Mouse (Mus musculus) C3H10T1/2 (cell line): Measurements from ENCODE around the gene Slc16a11. TPM values are rescaled to one million over a fixed set of nuclear protein-coding genes. Genes with fewer than 3 reads are reported as not detected.

Source experiments
- polyA plus RNA-seq, 2 experiments: library from polyadenylated mRNA; unstranded; fragments of >200 nt; fragmentation: generic; extraction: Trizol; gene quantifications; one replicate each; pipeline ENCODE4 v1.2.1; 2012; ENCODE audit warnings: missing spikeins in 2 of 2

Gene Slc16a11
- polyA plus RNA-seq = under 1 TPM; 0.05 to 0.54 TPM

DNA sequence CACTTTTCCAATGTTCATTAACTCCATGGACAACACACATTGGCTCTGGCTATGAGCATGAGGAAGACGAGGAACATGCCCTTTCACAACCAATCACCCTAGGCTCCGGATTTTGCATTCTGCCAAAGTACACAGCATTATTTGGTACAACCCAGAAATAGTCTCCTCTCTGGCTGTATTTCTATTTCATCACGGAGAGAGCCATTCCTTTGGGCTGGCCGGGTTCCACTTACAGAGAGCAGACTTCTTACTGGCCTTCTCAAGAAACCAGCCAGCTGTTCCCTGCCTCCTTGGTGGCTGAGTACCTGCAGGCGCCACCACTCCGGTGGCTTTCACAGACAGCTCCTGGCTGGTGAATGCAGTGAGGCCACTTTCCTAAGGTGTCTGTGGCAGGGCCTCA, at the start of gene Slc16a11:
Gene Slc16a11, plus strand, starts transcription at position 330 of the 400 bp plus-strand sequence.

DNA sequence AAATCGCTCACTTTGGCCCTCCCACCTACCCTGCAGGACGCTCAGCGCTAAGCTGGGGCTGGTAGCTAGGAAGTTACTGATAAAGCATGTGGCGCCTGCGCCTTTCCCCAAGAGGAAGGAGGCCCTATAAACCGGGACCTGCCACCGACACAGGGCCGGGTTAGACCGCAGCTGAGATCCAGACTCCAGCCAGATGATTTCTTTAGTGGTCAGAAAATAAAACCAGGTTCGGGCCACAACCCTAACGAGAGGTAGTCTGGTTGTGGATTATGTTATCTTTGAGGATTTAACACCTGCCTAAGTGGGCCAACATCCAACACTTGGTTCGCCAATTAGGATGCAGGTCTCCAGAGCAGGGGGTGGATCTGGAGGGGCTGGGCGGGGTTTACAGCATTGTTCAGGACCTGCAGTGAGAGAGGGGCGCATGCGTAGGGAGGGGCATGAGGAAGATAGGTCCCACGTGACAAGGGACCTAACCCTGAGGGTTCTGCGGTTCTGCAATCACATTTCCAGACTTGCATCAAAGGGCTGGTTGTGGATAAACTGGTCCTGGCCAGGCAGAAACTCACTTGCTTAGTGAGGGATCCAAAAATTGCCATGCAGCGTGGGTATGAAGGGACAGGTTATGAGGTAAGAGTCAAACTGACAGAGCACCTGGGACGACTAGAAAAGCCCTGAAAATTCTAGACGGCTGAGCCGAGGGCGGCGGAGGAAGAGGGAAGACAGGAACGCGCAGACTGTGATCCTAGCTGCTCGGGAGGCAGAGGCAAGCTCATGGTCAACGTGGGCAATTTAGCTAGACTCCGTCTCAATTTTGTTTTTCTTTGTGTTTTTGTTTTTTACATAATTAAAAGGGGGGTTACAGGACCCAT, 8.4 kb downstream of the Slc16a11 start, which contains the start of gene Slc16a13:
Gene Slc16a13, minus strand, starts transcription at position 334 of the 872 bp plus-strand sequence.

DNA sequence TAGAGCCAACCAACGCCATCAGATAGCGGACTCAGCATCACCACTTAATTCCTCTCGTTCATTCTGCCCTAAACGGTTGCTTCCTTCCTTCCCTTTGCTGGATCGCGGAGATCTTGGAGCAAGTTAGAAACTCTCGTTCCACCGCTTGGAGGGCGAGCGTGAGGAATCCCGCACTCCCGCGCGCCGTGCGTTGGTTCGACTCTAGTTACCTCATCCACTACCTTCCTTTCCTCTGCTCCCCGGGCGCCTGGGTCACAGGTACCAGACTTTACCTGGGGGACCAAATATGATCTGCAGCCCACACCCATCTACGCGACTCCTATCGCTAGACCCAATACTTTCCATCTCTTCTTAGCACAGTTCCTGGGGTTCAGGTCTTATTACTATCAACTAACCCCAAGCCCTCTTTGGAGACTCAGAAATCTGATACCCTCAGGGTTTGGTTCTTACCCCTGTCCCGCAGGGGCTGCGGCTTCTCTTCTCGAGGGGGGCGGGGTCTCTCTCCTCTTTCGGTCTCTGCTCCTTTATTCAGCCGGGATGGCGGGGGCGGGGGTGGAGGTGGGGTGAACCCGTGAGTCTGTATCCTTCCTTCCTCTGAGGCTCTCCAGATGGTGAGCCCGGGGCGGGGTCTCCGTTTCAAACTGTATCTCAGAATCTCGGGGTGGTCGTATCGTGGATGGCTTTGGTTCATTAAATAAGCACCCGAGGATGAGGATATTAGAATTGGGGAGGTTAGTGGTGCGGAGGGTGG, 16.9 kb downstream of the Slc16a11 start, which contains the start of gene Bcl6b:
Gene Bcl6b, minus strand, starts transcription at position 539 of the 751 bp plus-strand sequence.

DNA sequence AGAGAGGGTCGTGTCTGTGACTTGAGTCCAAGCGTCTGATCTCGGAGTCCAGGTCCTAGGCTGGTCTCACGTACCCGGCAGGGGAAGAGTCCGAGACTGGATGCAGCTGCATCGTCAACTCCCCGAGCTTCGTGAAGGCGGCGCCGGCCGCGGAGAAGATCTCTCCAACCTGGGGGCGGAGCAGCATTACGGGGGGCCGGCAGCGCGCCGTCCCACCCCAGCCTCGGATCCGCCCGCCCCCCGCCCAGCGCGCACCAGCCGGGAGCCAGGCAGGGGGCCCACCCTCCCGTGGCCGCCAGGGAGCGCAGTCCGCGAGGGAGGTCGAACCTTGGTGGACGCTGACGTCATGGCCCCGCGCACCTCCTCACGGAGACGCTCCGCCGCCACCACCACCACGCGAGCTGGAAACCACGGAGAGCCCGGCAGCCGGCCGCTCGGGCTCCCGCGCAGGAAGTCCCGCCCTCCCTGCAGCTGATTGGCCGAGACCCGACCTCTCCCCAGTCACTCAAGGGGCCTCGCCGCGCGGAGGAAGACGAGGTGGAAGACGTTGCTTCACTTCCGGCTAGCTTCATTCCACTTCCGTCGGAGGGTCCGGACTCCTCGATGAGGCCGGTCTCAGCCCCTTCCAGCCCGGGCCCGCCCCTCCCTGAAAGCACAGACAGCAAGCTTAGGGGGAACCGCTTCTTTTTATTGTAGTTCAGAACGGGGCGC, 25.1 kb downstream of the Slc16a11 start, which contains the start of gene 0610010K14Rik:
Gene 0610010K14Rik, minus strand, starts transcription at position 458 of the 711 bp plus-strand sequence.

DNA sequence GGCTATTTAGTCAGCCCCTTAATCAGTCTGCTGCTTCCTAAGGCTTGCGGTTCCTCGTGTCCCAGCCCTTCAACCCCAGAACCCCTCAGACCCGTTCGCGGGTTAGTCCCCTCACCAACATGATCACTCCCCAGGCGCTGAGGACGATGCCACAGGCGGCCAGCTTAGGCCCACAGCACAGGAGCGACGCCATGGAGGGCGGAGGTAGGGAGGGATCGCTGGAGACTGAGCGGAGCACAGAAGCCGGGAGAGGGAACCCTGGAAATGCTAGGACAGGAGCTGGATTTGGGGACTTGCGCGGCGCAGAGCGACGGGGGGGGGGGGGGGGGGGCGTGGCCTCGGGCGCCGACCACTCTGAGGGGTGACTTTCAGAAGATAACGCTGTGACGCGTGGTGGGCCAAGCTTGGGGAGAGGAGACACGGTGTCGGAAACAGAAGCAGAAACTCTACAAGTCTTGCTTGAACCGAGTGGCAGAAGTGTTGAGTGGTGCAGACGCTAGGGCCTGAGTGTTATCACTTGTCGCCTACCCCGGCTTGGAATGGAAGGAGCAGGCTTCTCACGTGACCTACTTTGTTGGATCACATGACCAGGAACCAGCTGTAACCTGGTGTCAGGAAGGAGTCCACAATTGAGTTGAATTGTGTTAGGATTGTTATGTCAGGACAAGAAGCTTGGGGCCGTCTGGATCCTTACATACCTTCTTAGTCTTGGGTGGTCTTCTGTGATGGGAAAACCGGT, 27.2 kb downstream of the Slc16a11 start, which contains the start of the genes Gm21988 and Rnasek:
Gene Gm21988, minus strand, starts transcription at position 290 of the 739 bp plus-strand sequence.
Gene Rnasek, minus strand, starts transcription at position 302 of the 739 bp plus-strand sequence.

DNA sequence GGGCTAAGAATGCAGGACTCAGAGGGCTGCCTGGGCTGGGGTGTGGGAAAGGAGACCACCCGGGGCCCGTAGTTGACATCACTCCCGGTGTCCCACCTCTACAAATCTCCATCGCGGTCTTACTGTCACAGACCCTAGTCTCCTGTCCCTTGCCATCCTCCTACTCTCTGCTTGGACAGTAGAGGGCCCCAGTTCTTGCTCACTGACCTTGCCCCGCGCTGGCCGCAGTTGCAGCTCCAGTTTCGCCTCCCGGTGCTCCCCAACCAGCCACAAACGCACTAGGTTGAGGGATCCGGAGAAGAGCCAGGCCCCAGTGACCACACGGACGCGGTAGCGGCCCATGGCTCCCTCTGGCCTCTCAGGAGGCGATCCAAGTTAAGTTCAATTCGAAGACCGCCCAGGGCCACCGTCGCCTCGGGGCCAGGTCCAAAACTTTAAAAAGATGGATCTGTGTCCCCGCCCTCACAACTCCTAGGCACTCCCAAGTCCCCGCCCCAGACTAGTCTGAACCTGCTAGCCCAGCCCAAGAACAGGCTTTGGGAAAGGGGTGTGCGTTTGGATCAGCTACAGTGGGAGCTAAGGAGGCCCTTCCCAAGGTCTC, 42.5 kb downstream of the Slc16a11 start, which contains the start of gene Alox12:
Gene Alox12, minus strand, starts transcription at position 423 of the 601 bp plus-strand sequence.

Other genes starting within 250 kb of the Slc16a11 start
- gene Cldn7, start 248.0 kb upstream of the Slc16a11 start, polyA plus RNA-seq = under 1 TPM in 1 of 2 experiments, not detected in 1; 0.15 TPM
- 100 to 1,000 TPM; 189 to 229 TPM for gene Ctdnep1, start 231.6 kb upstream of the Slc16a11 start, polyA plus RNA-seq
- gene Elp5, start 230.2 kb upstream of the Slc16a11 start, polyA plus RNA-seq = 100 to 1,000 TPM in 1 of 2 experiments, 10 to 100 TPM in 1; 93.9 to 141 TPM
- 100 to 1,000 TPM; 710 to 827 TPM for gene Gabarap, start 221.6 kb upstream of the Slc16a11 start, polyA plus RNA-seq
- 10 to 100 TPM; 66.5 to 68.8 TPM for gene Phf23, start 217.0 kb upstream of the Slc16a11 start, polyA plus RNA-seq
- gene Dvl2, start 212.2 kb upstream of the Slc16a11 start, polyA plus RNA-seq = 10 to 100 TPM; 22.0 to 49.6 TPM
- gene Acadvl, start 197.3 kb upstream of the Slc16a11 start, polyA plus RNA-seq = 100 to 1,000 TPM; 121 to 196 TPM
- 10 to 100 TPM; 12.9 to 43.6 TPM for gene Dlg4, start 195.8 kb upstream of the Slc16a11 start, polyA plus RNA-seq
- gene Asgr1, start 158.7 kb upstream of the Slc16a11 start, polyA plus RNA-seq = 1 to 10 TPM; 1.2 to 4.9 TPM
- under 1 TPM; 0.04 to 0.12 TPM for gene Asgr2, start 120.1 kb upstream of the Slc16a11 start, polyA plus RNA-seq
- under 1 TPM in 1 of 2 experiments, not detected in 1; 0.01 TPM for gene Mgl2, start 82.4 kb upstream of the Slc16a11 start, polyA plus RNA-seq
- under 1 TPM; 0.24 to 0.35 TPM for gene Clec10a, start 56.6 kb upstream of the Slc16a11 start, polyA plus RNA-seq
- 1 to 10 TPM in 1 of 2 experiments, under 1 TPM in 1; 0.08 to 2.6 TPM for gene Slc16a13, start 8.3 kb downstream of the Slc16a11 start, polyA plus RNA-seq
- under 1 TPM; 0.01 to 0.08 TPM for gene Bcl6b, start 17.0 kb downstream of the Slc16a11 start, polyA plus RNA-seq
- 100 to 1,000 TPM; 168 to 216 TPM for gene 0610010K14Rik, start 25.2 kb downstream of the Slc16a11 start, polyA plus RNA-seq
- 10 to 100 TPM; 16.5 to 24.7 TPM for gene Gm21988, start 27.1 kb downstream of the Slc16a11 start, polyA plus RNA-seq
- 100 to 1,000 TPM; 342 to 713 TPM for gene Rnasek, start 27.1 kb downstream of the Slc16a11 start, polyA plus RNA-seq
- gene Alox12, start 42.6 kb downstream of the Slc16a11 start, polyA plus RNA-seq = under 1 TPM; 0.04 to 0.07 TPM
- gene Alox12e, start 109.9 kb downstream of the Slc16a11 start, polyA plus RNA-seq = under 1 TPM; 0.07 to 0.08 TPM
- not detected for gene Alox15, start 139.3 kb downstream of the Slc16a11 start, polyA plus RNA-seq
- gene Pelp1, start 197.3 kb downstream of the Slc16a11 start, polyA plus RNA-seq = 10 to 100 TPM; 31.0 to 47.5 TPM
- 10 to 100 TPM; 24.4 to 35.9 TPM for gene Arrb2, start 219.9 kb downstream of the Slc16a11 start, polyA plus RNA-seq
- gene Med11, start 239.2 kb downstream of the Slc16a11 start, polyA plus RNA-seq = 10 to 100 TPM; 60.7 to 61.7 TPM
- under 1 TPM; 0.05 to 0.08 TPM for gene Zmynd15, start 246.7 kb downstream of the Slc16a11 start, polyA plus RNA-seq
- gene Cxcl16, start 247.2 kb downstream of the Slc16a11 start, polyA plus RNA-seq = under 1 TPM; 0.04 to 0.19 TPM